Mouse (Mus musculus) hematopoietic stem cell, adult 5-6 weeks (primary cell): ENCODE measurements at regions not wholly inside any gene's neighbourhood (a gene's known extent, or its start where the extent isn't known, plus 50 kb on each side); places are given as distances from the start of the nearest gene placed in this dataset.
"Not testable (repeated sequence)": the region's sequence is repeated elsewhere in the genome, so short reads cannot be mapped to it uniquely, and the experiment has no call there.

Experiments used
- ATAC-seq, 2 experiments: fragments of 125-278 bp in 1 of 2; replicated peaks in 1 of 2; 2 replicates each; pipeline ENCODE4 v1.8.0; 2016 to 2017; ENCODE audit warnings: inconsistent platforms in 2 of 2, mild to moderate bottlenecking in 2 of 2, moderate number of reproducible peaks in 2 of 2, low read depth in 1 of 2, moderate TSS enrichment in 1 of 2; ENCODE audit not compliant: low FRiP score in 2 of 2, poor library complexity in 2 of 2, severe bottlenecking in 2 of 2, insufficient read depth in 1 of 2, low TSS enrichment in 1 of 2

- ATAC-seq, result no peak
These were observed 688.7 kb upstream of the Ptbp2 start for GRCm38 (mm10) chr3:120472687-120473644.

DNA sequence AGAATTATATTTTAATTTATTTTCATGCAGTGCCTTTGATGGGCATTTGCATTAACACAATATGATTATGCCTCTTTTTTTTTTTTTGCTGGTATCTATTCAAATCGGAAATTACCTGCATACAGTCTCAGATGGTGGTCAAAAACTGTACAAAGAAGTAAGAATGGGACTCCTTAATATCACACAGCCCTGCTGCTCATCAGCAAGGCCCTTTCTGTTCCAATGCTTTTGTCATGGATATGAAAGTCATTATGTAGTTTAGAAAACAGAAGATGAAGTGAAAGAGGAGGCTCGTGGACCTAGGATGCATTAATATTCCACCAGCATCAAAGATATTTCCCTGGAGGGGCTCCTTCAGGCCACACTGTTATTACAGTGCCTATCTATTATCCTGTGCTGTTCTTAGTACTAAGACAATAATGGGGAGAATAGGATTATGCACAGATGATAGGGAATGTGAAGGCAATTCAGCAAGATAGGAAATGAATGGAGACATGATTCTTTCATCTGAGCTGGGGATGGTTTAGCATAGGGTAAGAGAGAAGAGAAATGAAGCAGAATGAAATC, 687.7 kb upstream of the Ptbp2 start:
- no peak for ATAC-seq

DNA sequence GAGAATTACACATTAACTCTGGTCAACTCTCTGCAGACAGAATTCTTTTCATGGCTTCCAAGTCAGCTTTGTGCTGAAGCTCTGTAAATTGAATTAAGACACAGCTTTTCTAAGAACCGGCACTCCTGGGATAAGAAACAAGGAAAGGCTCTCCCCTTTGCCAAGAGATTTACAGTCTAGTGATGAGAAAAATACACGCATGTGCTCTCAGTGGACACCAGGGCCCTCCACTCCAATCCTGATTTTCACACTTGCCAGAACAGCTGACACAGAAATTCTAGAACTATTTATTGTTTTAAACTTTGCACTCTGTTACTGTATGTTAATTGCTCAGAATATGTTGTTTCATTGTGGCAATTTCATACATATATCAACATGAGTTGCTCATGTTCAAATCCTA, 684.6 kb upstream of the Ptbp2 start:
- no peak for ATAC-seq

GRCm38 (mm10) chr3:120460717-120461116, 676.5 kb upstream of the Ptbp2 start:
- ATAC-seq, result no peak

- ATAC-seq, result peak in 1 of 2 experiments; percentile 42; a peak in 1 of 4 replicates
These were observed 673.6 kb upstream of the Ptbp2 start for GRCm38 (mm10) chr3:120457912-120458311.

- ATAC-seq, result no peak
These were observed 656.9 kb upstream of the Ptbp2 start for GRCm38 (mm10) chr3:120441127-120441526.

GRCm38 (mm10) chr3:120430285-120430684, 646.0 kb upstream of the Ptbp2 start:
- ATAC-seq, result no peak

- ATAC-seq, result no peak
These were observed 632.4 kb upstream of the Ptbp2 start for GRCm38 (mm10) chr3:120416634-120417033.

- no peak for ATAC-seq
These were observed 591.5 kb upstream of the Ptbp2 start for GRCm38 (mm10) chr3:120375688-120376289.

DNA sequence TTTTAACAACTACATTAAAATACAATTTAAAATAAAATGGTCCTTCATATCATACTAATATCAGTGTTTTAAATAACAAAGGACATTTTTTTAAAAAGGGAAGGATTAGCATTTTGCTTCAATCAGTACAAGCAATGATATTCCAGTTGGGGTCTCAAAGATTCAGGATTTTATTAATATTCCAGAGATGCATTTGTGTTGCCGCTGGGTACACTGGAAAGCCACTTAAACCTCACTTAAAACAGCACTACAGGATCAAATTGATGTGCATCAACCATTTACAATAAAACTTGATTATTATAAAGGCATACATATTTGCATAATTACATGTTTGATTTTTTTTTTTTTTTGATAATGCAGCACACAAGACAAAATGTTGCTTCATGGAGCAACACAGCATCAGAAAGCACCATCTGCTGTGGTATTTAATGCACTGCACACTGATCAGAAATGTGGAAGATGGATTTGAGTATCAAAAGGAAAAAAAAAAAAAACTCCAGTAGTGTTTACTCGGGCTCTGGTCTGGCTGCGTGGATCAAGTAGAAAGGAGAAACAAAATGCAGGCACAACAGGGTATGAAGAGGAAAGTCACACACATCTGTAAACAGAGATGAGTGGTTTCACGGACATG, 558.6 kb upstream of the Ptbp2 start:
- ATAC-seq, result no peak

DNA sequence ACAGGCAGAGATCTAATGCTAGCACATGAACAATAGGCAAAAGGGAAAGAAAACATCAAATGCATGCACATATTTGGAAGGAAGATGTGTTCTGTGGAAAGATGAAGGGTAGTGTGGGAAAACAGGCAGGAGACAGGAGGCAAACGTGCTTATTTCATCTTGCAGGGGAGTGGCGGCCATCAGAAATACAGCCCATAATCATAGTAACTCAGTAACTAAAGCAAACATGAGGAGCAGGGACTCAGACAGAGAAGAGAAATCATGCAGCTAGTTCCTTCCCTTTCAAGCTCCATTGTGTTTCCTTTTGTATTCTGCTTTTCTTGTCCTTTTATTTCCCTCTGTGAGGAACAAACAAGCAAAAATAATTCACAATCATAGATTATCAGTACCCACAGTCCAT, 557.6 kb upstream of the Ptbp2 start:
- ATAC-seq, result no peak

DNA sequence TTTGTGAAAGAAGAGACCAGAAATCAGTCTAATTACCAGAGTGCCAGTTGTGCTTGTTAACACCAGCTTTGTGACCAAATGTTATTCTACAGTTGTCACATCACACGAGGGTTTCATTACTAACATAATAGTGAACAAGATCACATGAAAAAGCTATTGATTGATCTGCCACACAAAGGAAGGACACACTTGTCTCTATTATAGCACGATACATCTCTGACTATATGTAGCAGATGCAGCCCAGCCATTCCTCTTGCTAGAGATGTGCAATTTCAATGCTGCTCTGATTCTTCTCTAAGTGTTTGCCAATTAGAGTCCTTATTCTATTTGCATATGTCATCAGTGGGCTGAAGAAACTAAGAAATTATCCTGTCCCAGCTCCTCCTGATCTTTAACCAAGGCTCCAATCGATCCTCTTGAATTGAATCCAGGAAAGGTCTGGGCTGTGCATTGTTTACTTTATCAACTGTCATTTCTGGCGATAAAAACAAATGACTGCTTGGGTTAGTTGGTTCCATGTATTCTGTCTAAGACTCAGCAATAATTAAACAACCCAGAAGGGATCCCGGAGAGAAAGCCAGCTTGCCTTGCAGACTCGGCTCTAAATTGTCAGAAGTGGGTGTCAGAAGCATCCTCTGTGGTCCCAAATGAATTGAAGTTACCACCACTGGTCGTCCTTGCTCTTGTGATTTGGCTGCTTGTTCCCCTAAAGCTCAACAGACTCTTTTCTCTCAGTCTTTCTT, 551.7 kb upstream of the Ptbp2 start:
- ATAC-seq, result no peak

GRCm38 (mm10) chr3:120307042-120307441, 522.8 kb upstream of the Ptbp2 start:
- ATAC-seq, result not testable (repeated sequence)

GRCm38 (mm10) chr3:120305608-120306007, 521.3 kb upstream of the Ptbp2 start:
- ATAC-seq, result no peak
